Mouse (Mus musculus) MN1 (cell line): ENCODE data around the gene Bmper.

Experiments used
- DNase-seq: peaks from one replicate; pipeline ENCODE4 v3.0.0-alpha.2; 2016; ENCODE audit warnings: low spot score

Gene Bmper

DNA sequence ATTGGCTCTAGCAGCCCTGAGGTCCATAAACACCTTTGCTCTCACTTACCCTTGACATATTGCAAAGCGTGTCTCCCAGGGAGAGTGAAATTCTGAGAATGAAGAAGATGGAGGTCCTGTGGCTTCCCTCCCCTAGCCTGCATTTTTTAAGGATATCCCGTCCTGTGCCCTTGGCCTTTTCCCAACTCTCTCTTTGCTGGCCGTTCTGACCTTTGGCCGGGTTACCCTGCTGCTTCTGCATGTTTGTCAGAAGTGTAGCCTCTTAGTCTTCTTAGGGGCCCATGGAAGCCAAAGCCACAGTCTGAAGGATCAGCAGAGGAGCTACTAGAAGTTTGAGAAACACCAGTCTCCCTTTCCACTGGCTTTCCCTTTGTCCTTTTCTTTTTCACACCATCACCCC is 82.8 kb downstream of the Bmper start:
- DNase-seq: no peak

DNA sequence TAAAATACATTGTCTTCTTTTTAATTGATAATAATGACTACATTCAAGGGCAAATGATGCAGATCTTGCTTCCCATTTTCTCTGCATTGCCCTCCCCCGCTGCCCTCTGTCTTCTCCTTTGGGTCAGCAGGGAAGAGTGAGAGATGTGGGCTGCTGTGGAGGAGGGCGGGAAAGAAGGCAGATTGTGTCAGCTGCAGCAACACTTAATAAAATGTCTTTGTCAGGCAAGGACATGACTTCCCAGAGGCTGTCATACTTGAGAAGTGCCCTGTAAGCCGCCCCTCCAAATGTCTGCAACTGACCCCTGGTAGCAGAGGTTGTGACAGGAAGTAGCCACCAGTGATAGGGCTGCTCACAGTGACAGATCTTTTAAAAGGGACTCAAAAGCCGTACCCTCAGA is 83.3 kb downstream of the Bmper start:
- no peak for DNase-seq

DNA sequence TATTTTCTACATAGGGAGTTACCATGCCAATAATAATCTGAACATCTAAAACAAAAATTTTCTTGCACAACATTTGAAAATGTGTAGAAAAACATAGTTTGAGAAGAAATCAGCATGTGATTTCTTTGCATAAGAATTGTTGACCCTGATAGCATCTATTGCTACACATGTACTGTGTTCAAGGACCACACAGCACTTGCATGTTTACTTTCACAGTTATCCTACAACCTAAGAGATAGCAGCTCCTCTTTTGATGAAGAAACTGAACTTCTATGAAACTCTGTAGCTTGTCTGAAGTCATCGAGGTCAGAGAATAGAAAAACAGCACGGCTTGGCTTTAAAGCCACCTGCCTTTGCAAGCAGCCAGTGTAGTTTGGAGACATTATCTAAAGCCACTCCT is 85.0 kb downstream of the Bmper start:
- DNase-seq: no peak

DNA sequence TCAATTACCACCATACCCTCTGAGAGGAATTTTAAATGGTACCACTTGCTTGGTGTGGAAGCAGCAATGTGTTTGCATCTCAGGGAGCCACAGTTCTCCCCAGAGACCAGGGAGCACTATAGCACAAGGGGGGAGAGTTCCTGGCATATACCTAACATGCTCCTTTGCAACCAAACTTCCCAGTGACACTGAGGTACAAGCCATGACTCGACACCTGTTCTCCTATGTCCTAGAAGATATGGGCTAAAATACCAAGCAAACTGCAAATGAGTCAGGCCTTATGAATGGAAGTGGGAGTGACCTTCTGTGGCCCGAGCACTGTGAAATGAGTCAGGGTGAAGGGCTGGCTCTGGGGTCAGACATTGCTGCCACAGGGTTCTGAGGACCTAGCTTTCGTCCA is 88.1 kb downstream of the Bmper start:
- no peak for DNase-seq

DNA sequence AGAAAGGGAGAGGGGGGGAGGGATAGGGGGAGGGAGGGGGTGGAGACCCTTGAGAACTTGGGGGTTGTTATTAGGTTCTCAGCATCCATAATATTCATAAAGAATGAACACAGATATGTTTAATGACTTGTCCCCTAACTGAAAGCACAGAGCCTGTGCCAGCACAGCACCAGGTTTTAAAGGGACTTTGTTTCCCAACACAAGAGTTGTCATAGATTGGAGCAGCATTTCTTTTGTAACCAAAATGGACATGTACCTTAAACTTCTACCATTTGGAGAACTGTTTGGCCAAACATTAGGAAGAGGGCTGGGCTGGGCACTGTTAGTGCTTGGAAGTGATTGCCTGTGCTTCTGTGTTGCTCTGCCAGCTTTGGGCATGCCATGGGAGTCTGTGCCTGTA is 89.1 kb downstream of the Bmper start:
- no peak for DNase-seq

DNA sequence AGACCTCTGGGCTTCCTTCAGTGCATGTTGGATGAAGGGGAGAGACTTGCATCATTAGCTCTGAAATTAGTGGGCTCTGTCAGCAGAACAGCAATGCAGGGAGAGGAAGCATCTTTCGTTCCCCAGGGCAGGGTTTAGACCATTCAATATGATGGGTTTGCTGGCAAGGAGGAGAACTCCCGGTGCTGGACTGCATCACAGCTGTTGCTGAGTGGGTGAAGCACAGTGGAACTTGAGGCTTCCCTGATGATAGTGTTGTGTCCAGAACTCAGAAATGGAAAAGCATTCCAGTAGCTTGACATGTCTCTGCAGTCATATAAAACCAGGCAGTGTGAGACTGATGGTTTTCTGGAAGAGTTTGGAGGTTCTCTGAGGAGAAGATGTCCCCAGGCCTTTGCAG is 90.0 kb downstream of the Bmper start:
- no peak for DNase-seq

DNA sequence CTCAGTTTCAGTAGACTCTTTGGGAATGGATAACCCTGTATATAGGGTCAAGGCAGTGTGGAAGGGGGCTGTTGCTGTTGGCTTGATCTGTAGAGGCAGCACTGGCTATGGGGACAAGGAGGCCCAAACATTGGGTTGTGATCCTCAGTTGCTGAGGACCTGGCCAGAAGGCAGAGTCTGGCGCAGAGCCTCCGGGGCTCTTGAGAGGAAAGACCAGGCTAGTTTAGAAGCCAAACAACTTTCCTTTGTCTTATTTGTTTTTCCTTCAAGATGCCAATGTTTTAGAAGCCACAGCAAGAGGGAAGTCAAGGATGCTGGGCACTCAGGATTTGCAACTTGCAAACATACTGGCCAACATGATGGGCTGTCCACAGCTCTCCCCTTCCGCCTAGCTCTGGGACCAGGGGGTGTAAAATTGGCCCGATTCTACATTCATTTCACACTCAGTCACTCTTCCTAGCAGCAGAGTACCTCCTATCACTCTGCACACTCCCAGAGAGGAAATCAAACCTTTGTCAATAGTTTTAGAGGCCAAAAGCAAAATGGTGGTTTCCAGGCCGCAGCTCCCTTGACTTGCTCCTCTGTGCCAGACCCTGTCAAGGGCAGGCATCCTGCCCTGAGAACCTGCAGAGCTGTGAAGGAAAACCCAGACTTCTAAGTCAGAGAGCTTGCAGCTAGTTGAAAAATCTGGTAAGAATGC is 92.9 kb downstream of the Bmper start:
- DNase-seq: no peak

DNA sequence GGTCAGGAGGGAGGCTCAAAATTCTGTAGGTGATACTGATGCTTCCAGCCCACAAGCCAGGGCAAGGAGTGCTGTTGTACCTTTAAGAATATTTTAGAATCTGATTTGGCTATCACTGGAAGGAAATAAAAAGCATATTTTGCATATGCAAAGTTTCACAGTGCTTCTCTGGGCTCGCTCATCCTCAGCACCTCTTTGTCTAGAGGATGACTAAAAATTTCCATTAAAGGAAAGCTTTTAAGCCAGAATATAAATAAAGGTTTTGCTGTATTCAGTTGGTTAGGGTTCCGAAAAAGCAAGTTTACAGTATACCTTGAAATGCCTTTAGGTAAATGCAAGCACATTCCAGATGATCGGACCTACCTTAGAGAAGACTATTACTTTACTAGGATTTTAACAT is 105.0 kb downstream of the Bmper start:
- no peak for DNase-seq

DNA sequence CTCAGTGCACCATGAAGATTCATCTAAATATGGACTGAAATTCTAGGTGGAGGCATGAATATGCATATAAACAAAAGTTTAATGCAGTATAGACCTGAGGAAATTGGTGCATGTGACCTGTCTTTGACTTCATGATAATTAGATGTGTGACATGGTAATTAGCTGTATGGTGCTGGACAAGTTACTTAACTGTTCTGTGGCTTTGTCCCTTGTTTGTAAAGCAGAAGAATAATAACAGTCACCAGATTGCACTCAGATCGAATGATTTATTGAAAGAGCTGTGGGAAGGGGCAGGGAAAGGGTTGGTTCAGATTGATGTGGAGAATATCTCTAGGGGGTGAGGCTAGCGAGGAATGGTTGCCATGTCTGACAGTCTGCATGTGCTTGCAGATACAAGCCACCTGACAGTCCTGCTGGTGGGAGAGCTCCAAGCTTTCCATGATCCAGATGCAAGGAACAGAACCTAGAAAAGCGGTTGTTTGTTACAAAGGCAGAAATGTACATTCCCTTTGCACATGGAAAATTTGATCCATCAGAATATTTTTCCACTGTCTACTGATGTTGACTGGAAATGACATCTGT is 110.3 kb downstream of the Bmper start:
- DNase-seq: no peak

DNA sequence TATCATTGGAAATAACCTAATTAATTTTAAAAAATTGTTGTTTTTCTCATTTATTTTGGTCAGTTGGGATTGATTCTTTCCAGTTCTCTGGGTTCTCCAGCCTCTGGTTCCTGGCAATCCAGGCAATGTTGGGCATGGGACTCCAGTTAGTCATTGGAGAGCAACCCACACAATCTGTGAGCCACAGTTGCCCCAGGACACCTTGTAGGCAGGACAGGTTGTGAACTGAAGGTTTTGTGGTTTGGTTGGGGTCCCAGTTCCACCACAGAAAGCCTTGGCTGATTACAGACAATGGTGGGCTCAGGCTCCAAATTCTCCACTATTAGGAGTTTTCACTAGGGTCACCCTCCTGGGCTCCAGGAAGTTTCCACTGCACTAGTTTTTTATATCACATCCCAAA is 117.7 kb downstream of the Bmper start:
- DNase-seq: no peak

DNA sequence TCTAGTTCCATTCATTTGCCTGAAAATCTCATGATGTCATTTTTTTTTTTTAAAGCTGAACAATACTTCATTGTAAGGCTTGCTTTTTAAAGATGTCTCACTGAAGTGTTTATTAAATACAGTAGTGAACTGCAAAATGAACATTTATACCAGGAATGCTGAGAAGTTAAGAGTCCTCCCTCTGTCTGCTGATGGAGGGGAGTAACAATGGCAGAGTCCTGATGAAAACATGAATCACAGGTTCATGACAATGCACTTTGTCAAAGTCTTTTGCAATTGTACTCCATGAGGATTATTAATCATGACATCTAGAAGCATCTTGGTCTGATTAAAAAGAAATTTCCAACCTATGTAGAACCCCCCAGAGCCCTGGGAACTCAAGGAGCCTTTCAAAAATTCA is 118.4 kb downstream of the Bmper start:
- no peak for DNase-seq

DNA sequence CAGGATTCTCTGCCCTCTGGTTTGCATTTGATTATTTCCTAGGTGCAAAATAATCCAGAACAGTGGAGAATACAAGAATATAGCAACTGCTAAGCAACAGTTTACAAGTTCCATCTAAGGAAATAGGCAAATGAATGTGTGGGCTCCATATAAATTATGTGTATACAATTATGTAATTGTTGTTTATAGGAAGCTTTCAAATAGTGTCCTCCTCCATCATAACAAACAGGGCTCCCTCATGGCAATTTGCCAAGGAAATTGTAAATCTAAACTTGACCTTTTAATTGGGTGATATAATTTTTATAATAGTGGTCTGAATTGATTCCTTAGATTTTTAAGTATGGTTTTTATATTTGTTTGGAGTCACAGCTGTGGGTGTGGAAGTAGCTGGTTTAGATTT is 121.5 kb downstream of the Bmper start:
- no peak for DNase-seq

DNA sequence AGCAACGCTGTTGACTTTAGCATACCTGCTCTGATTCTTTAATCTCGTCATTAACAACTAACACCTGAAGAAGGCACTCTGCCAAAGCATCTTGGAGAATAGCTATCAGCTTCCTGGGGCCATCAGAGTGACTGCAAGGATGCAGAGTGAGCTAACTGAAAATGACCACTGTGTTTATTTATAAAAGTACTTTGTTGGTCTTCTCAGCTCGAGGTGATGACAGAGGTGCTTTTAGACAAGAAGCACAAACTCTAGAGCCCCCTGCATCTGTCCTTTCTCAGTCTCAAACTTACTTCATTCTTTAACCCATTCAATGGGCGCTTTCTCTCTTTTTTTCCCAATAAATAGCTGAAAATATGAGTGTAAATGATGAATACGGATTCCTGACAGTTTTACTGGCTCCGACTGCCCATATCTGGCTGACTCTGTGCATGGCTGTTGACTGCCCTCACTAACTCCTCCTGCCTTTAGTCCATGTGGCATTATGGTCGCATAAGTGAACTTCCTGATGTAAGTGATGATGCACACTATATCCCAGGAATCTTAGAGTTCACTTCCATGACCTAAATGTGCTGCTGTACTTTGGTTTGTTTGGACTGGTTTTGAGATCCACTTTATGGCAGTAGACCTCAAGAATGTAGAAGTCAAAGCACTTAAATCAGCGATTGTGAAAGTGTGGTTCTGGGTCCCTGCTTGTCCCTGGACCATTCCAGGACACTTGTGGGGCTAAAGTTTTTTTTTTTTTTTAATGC is 122.4 kb downstream of the Bmper start:
- no peak for DNase-seq

DNA sequence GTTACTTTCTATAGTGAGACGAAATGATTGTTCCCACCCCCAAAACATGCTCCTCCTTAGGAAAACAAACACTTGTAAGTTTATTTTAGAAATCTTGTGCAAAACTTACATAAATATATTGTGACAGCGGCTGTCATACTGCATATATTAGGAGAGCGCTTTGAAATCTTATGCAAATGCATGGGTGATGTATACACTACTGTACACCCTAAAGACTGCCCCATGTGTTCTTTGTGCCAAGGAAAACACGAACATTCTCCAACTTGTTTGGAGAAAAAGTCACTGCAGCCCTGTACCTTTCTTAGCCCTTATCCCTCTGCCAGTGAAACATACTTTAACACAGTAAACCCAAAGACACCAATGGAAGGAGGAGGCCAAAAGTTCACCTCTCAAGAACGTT is 126.7 kb downstream of the Bmper start:
- no peak for DNase-seq

DNA sequence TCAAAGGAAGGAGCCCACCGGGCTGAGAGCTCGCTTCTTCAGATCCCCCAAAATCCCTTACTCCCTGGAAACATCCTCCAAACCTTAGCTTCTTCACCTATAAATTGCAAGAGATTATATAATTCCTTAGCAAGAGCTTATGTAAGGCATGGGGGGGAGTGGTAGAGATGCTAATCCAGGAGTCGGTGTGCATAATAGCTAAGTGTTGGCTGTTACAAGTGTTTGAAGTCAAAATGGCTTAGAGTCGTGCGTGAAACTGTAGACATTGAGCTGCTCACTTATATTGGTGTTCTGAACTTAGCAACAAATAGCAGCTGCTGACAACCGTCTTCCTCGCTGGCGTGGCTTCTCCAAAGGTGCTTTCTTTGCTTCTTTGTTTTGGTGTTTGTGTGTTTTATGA is 128.5 kb downstream of the Bmper start:
- DNase-seq: no peak

DNA sequence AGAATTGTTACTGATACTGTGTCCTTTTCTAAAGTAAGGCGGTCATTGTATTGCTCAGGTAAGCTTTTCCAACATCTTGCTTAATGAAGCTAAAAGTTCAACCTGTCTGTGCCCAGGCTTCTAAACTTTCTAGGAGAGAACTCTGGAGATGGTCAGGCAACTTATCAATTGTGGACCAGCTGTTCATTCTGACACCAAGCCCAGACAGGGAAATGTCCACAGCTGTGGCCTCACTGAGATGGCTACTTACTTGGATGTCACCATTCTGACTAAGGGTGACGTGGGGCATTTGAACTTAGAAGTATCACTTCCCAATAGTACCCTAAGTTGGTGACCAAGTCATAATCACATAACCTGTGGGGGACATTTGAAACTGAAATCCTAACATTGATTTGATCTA is 129.5 kb downstream of the Bmper start:
- no peak for DNase-seq

DNA sequence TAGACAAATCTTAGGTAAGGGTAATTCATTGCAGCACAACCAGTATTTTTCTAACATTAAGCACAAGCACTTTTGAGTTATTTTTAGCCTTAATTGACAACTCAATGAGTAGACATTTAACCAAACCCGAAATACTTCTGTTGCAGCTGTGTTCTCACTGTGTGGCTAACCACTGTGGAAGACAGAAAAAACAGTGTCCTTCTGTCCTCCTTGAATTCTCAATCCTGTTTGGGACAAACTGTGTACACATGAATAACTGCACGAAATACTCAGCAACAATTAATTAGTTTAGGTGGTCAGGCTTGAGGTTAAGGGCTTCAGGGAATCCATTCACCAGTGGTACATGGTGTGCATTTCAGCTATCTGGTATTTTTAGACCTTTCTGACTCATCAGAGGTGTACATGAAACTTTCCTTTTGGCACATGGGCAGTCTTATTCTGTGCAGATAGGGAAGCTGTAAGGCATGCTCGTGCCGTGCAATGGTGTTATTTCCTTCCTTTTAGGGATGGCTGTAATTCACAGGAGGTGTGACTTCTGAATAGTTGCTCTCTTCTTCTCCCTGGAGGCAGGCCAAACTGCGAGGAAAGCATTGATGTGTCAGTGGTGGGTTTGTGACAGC is 131.4 kb downstream of the Bmper start:
- DNase-seq: no peak

DNA sequence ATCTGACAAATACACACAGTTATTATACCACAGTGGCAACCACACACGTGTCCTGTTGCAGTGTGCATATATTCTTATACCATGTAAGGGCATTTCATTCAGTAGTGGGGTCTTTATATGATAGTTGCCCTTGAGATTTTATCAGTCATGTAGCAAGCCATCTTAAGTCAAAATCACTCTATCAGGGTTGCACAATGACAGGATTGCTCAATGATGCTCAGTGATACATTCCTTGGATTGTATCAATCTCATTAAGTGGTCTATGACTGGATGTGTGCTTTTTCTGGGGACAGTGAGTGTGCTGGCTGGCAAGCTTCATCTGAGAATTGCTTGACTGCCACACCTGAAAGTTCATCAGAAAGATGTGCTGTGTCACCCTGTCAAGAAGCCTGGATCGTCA is 135.2 kb downstream of the Bmper start:
- DNase-seq: no peak

DNA sequence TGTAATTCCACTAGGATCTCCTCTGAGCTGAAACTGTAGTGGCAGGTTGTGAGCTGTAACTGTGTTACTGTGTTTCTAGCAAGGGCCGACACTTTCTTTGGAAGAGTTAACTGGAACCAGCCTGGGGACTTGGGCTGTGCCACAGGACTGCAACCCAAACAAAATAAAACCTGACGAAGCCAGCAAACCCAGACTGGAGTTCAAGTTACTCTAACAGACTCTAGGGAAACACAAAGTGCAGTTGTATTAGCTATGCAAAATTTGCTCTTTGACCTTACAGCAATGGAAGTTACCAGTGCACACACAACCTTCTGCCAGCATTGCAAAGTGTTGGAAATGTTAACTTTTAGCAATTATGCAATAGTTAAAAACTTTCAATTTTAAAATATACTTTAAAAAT is 140.3 kb downstream of the Bmper start:
- no peak for DNase-seq

DNA sequence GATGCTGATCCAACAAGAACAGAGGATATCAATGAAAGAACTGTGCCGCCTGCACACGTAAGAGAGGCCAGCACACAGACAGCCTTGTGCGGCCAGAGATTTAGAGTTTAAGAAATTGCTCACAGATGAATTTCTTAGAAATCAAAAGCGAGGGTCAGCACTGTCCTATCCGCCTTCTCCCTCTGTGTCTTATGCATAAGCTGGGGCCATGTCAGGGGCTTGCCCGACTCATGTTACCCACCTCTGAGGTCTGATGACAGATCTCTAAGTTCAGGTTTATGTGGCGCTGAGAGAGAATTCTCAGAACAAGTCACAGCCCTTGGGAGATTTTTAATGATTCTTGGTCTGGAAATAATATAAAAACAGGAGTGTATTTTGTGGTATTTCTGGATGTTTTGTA is 140.7 kb downstream of the Bmper start:
- no peak for DNase-seq

DNA sequence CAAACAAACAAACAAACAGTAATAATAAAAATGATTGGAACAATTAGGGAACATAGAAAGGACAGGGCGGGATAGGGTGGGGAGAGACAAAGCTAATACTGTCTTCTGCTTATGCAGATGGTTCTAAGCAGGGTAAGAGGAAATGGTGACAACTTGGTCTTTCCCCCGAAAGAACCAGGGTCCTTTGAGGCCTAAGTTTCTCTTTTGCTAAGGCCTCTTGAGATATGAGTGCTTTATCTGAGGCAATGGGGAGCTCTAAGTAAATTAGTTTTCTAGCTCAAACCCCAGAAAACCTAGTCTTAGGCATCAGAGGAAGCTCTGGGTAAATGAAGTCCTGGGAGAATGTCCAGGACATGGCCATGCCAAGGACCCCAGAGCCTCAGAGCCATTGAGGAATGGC is 141.2 kb downstream of the Bmper start:
- no peak for DNase-seq

DNA sequence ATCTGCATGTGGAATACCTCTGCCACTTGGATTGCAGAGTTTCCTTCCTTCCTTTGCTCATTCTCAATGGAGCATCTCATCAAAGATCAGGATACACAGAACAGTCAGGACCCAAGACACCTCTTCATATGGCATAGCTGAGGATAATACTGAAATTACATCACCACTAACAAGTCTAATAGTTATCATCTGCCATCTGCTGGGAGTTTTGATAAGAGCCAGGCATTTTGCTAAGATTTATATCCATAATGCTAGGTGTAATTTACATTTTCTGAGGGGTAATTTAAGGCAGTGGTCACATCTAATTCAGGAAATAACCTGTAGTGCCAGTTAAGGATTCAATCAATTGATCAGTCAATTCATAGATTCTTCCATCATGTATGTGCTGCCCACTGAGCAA is 145.2 kb downstream of the Bmper start:
- DNase-seq: no peak

DNA sequence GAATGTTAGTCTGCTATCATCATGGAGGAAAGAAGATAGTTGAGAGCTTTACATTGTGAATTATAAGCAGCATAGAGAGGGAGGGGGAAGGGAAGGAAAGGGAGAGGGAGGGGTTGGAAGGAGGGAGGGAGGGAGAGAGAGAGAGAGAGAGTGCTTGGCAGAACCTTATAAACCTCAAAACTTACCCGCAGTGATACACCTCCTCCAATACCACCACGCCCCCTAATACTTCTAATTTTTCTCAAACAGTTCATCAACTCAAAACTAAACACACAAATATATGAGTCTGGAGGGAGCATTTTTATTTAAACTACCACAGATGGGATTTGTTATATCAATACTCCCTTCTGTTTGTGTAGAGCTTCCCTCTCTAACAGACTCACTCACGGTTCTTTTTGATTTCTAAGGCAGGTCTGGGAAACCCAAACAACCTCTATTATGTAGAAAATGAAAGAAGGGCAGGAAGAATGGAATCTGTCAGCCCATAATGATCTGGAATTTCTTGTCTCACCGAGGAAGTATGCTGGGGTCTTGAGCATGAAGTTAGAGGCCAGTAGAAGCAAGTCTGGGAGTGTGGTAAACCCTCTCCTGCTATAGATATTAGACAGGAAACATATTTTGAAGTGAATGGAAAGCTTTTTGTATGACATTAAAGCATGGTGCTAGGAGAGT is 152.0 kb downstream of the Bmper start:
- no peak for DNase-seq
